Mouse (Mus musculus): ENCODE results near the gene Spty2d1. TPM values are rescaled to one million over a fixed set of nuclear protein-coding genes. Genes with fewer than 3 reads are reported as not detected.

Spty2d1 gene
- polyA plus RNA-seq, 1 experiment from 2014 or later, result 14.1 TPM

DNA sequence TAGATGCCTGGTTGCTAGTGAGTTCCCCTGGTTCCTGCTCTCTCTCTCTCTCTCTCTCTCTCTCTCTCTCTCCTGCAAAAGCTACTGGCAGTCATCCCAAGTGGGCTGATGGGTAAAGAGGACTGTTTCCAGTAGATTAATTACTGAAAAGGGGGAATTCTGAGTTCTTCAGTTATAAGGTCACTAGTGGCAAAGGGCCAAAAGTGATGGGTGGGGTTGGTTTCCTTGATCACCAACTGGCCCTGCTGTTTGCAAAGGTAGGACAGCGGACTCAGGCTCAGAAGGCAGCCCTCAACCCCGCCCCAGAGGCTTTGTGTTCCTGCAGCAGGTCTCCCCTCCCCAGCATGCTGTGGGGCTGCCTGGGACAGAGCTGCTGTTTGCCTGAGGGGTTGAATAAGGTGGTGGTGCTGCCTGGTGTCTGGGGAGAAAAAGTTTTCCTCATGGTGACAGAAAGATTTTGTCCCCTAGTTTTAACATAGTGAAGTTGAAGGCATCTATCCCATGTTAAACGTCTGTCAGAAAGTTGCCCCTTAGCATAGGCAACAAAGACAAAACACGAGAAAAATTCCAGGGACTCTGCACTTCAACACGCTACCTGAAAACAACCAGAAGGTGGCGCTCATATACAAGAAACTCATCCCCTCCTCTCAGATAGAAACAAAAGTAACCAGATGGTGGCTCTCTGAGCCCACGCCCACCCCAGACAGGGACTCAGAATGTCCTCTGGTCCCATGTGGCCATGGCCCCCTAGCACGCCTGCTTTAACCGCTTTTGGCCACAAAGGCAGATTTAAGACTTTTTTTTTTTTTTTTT, 45.2 kb downstream of the Spty2d1 start:
- 2% methylated on average over 9 of the region's 9 CpGs for WGBS
- ATAC-seq (ENCODE audit: insufficient read depth, low FRiP score, low TSS enrichment) (peak; percentile 78), DNase-seq (ENCODE audit: low spot score) (peak; percentile 84)
- H3K27ac ChIP-seq (ENCODE audit: low read depth, low read length), result no peak overlapping the region
- H3K4me1 ChIP-seq (ENCODE audit: control insufficient read depth, insufficient read depth, low read length), result no peaks in the 10 kb centered on the region
- no peaks in the 10 kb centered on the region for H3K27me3 ChIP-seq (ENCODE audit: control insufficient read depth, insufficient read depth, low read length)
- H3K9me3 ChIP-seq (ENCODE audit: control insufficient read depth, low read length), result no peaks in the 10 kb centered on the region
- H3K9ac ChIP-seq (ENCODE audit: low read length), result no peak overlapping the region
- H3K4me2 ChIP-seq (ENCODE audit: low read depth), result no peak overlapping the region
- no peaks in the 10 kb centered on the region for H3K36me3 ChIP-seq (ENCODE audit: control insufficient read depth, insufficient read depth, low read length)
- H3K4me3 ChIP-seq (ENCODE audit: low read depth, low read length), result no peak overlapping the region

DNA sequence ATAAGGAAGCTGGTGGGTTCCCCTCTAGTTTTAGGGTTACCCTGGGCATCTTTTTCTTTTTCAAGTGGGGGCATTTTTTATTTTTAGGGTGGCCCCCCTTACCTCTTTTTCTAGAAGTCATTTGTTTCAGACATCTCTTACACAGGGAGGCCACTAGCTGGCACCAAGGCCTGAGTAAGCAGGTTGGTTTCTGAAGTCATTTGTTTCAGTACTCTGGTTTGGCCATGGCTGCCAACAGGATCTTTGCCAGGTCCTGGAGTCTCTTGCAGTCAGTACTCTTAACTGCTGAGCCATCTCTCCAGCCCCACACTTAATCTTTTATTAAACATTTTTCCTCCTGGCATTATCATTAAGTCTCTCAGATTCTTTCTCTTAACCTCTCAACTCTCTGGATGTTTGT, 46.1 kb downstream of the Spty2d1 start:
- no peak overlapping the region for H3K4me2 ChIP-seq (ENCODE audit: low read depth)
- H3K9ac ChIP-seq (ENCODE audit: low read length), result no peak overlapping the region
- H3K27me3 ChIP-seq (ENCODE audit: control insufficient read depth, insufficient read depth, low read length), result no peaks in the 10 kb centered on the region
- H3K4me3 ChIP-seq (ENCODE audit: low read depth, low read length), result no peak overlapping the region
- H3K4me1 ChIP-seq (ENCODE audit: control insufficient read depth, insufficient read depth, low read length), result peaks cover 6% of the 10 kb centered on the region; the same call in 1 of the 2 replicates
- ATAC-seq (ENCODE audit: insufficient read depth, low FRiP score, low TSS enrichment), result no peak
- no peak for DNase-seq (ENCODE audit: low spot score)
- no peak overlapping the region for H3K27ac ChIP-seq (ENCODE audit: low read depth, low read length)
- no peaks in the 10 kb centered on the region for H3K36me3 ChIP-seq (ENCODE audit: control insufficient read depth, insufficient read depth, low read length)
- no peaks in the 10 kb centered on the region for H3K9me3 ChIP-seq (ENCODE audit: control insufficient read depth, low read length)

DNA sequence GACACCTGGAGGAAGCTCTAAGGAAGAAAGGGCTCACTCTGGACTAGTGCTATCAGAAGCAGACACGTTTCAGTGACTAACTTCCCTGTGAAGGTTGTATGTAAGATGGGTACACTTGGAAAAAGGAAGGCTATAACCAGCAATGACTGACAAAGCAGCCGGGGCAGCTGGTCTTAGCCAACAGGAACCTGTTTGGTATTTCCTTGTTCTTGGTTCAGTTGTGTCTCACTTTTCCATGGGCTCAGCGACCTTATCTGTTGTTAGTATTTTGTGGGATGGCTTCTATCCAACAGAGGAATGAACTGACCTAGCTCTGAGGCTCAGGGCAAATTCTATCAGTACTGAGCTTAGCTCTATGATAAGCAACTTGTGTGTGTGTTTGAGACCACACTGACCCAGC, 47.2 kb downstream of the Spty2d1 start:
- Histone ChIP-seq H3K36me3 (ENCODE audit: control insufficient read depth, insufficient read depth, low read length) (no peaks in the 10 kb centered on the region), H3K27ac (ENCODE audit: low read depth, low read length) (no peak overlapping the region), H3K9ac (ENCODE audit: low read length) (no peak overlapping the region), H3K27me3 (ENCODE audit: control insufficient read depth, insufficient read depth, low read length) (no peaks in the 10 kb centered on the region), H3K4me2 (ENCODE audit: low read depth) (no peak overlapping the region), H3K4me3 (ENCODE audit: low read depth, low read length) (no peak overlapping the region), H3K9me3 (ENCODE audit: control insufficient read depth, low read length) (no peaks in the 10 kb centered on the region), H3K4me1 (ENCODE audit: control insufficient read depth, insufficient read depth, low read length) (peaks cover 6% of the 10 kb centered on the region; the same call in 1 of the 2 replicates)
- 73% methylated on average over 3 of the region's 3 CpGs for WGBS
- DNase-seq (ENCODE audit: low spot score) (no peak), ATAC-seq (ENCODE audit: insufficient read depth, low FRiP score, low TSS enrichment) (no peak)

DNA sequence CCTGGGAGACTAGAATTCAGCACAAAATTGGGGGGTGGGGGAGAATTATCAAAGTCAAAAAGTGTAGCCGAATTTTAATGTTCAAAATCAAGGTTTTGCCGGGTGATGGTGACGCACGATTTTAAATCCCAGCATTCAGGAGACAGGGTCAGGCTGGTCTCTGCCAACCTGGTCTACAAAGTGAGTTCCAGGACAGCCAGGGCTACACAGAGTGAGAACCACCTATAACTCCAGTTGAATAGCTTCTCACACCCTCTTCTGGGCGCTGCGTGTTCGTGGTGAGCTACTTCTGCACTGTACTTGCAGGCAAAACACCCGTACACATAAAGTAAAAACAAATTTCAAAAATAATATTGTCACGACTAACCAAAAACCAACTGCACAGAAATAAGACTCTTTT, 49.4 kb downstream of the Spty2d1 start:
- 22% methylated on average over 9 of the region's 9 CpGs for WGBS
- ATAC-seq (ENCODE audit: insufficient read depth, low FRiP score, low TSS enrichment) (no peak), DNase-seq (ENCODE audit: low spot score) (no peak)
- Histone ChIP-seq H3K27me3 (ENCODE audit: control insufficient read depth, insufficient read depth, low read length) (no peaks in the 10 kb centered on the region), H3K4me3 (ENCODE audit: low read depth, low read length) (peak overlapping the region; percentile 74), H3K9me3 (ENCODE audit: control insufficient read depth, low read length) (no peaks in the 10 kb centered on the region), H3K4me2 (ENCODE audit: low read depth) (peak overlapping the region; percentile 80), H3K27ac (ENCODE audit: low read depth, low read length) (no peak overlapping the region), H3K36me3 (ENCODE audit: control insufficient read depth, insufficient read depth, low read length) (no peaks in the 10 kb centered on the region; the same call in 1 of the 2 replicates), H3K9ac (ENCODE audit: low read length) (peak overlapping the region; percentile 20), H3K4me1 (ENCODE audit: control insufficient read depth, insufficient read depth, low read length) (peaks cover 6% of the 10 kb centered on the region; the same call in 1 of the 2 replicates)

DNA sequence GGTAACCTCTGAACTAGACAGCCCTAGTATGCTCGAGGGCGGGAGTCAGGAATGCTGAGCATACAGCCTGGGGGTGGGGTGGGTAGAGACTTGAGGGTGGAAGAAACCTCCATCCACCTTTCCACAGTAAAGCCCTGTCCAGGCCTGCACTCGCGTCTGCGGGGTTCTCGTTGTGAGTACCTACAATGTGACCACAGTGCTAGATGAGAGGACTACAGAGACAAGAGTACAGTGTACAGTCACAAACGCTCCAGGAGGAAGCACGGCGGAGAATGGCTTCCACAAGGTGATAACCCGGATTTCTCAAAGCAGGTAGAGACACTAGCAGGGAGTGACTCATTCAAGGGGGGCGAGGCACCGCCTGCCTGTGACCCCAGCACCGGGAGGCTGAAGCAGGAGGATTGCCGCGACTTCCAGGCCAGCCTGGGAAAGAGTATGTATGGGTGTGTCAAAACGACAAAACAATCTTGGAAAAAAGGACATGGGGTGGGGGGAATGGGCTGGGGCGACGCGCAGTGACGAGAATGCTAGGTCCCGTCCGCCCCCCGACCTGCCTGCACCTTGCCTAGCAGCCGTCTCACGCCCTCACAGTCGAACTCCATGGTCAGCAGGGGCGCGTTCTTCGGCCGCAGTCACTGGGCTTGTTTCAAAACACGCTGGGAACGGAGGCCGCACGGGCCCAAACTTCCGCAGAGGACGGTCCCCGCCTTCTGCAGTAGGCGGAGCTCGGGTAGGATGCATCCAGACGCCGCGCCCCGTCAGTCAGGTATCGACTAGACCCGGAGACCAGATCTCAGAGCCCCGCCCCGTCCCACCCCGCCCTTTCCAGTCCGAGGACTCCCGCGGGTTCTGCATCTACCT, 50.1 kb downstream of the Spty2d1 start, which contains the start of gene Uevld:
TSS of gene Uevld (minus strand) at position 697 of the 861 bp plus-strand sequence.
- Histone ChIP-seq H3K4me3 (ENCODE audit: low read depth, low read length) (peak within 1 kb of the TSS; percentile 74), H3K9ac (ENCODE audit: low read length) (peak within 1 kb of the TSS; percentile 77), H3K27me3 (ENCODE audit: control insufficient read depth, insufficient read depth, low read length) (no peaks in the 10 kb centered on the region), H3K9me3 (ENCODE audit: control insufficient read depth, low read length) (no peaks in the 10 kb centered on the region), H3K4me1 (ENCODE audit: control insufficient read depth, insufficient read depth, low read length) (peaks cover 6% of the 10 kb centered on the region; the same call in 1 of the 2 replicates), H3K4me2 (ENCODE audit: low read depth) (peak within 1 kb of the TSS; percentile 80), H3K36me3 (ENCODE audit: control insufficient read depth, insufficient read depth, low read length) (no peaks in the 10 kb centered on the region; the same call in 1 of the 2 replicates), H3K27ac (ENCODE audit: low read depth, low read length) (no peak within 1 kb of the TSS)
- DNase-seq (ENCODE audit: low spot score), result peak; percentile 94
- under 1% methylated on average over 50 of the region's 51 CpGs for WGBS
- peak; percentile 92 for ATAC-seq (ENCODE audit: insufficient read depth, low FRiP score, low TSS enrichment)

Other genes starting within 250 kb of the Spty2d1 start
- 18.0 and 21.7 TPM in 2 replicates for gene Hps5, start 212.3 kb downstream of the Spty2d1 start, polyA plus RNA-seq (2014; fragmentation: Nextera tagmentation; extraction: Ambion mirVana)
- 55.0 and 55.9 TPM in 2 replicates for gene Gtf2h1, start 212.3 kb downstream of the Spty2d1 start, polyA plus RNA-seq (2014; fragmentation: Nextera tagmentation; extraction: Ambion mirVana)
- gene Ldha, start 166.9 kb downstream of the Spty2d1 start, polyA plus RNA-seq (2014; fragmentation: Nextera tagmentation; extraction: Ambion mirVana), result 1,604 and 1,620 TPM in 2 replicates
- not detected in 2 replicates for gene Ldhc, start 147.2 kb downstream of the Spty2d1 start, polyA plus RNA-seq (2014; fragmentation: Nextera tagmentation; extraction: Ambion mirVana)
- gene Tsg101, start 88.4 kb downstream of the Spty2d1 start, polyA plus RNA-seq (2014; fragmentation: Nextera tagmentation; extraction: Ambion mirVana), result 338 and 352 TPM in 2 replicates
- gene Uevld, start 49.9 kb downstream of the Spty2d1 start, polyA plus RNA-seq (2014; fragmentation: Nextera tagmentation; extraction: Ambion mirVana), result 10.4 and 11.4 TPM in 2 replicates
- not detected in 2 replicates for gene Gm9999, start 24.8 kb downstream of the Spty2d1 start, polyA plus RNA-seq (2014; fragmentation: Nextera tagmentation; extraction: Ambion mirVana)
- gene Tmem86a, start 42.2 kb upstream of the Spty2d1 start, polyA plus RNA-seq (2014; fragmentation: Nextera tagmentation; extraction: Ambion mirVana), result 8.2 and 9.7 TPM in 2 replicates
- 28.1 and 30.0 TPM in 2 replicates for gene Ptpn5, start 125.3 kb upstream of the Spty2d1 start, polyA plus RNA-seq (2014; fragmentation: Nextera tagmentation; extraction: Ambion mirVana)
- gene Mrgpra6, start 196.5 kb upstream of the Spty2d1 start, polyA plus RNA-seq (2014; fragmentation: Nextera tagmentation; extraction: Ambion mirVana), result not detected in 2 replicates
- not detected in 2 replicates for gene Mrgpra9, start 244.4 kb upstream of the Spty2d1 start, polyA plus RNA-seq (2014; fragmentation: Nextera tagmentation; extraction: Ambion mirVana)

Data from neural tube, embryonic 11.5 days (tissue).